Mouse (Mus musculus): ENCODE measurements around the gene Casz1. TPM values are rescaled to one million over a fixed set of nuclear protein-coding genes. Genes with fewer than 3 reads are reported as not detected.

Gene Casz1
- polyA plus RNA-seq, 1 experiment from 2014 or later: 9.4 TPM

- Histone ChIP-seq H3K27ac (replicated peaks) (peak overlapping the region; percentile 81), H3K27me3 (ENCODE audit: control insufficient read depth, insufficient read depth, low read length) (no peaks in the 10 kb centered on the region), H3K9ac (ENCODE audit: low read length) (no peak overlapping the region), H3K36me3 (ENCODE audit: control insufficient read depth, insufficient read depth, low read length) (peaks cover 8% of the 10 kb centered on the region; the same call in 1 of the 2 replicates), H3K4me1 (replicated peaks; ENCODE audit: control insufficient read depth, insufficient read depth) (peaks cover 9% of the 10 kb centered on the region; the same call in 1 of the 2 replicates), H3K4me3 (ENCODE audit: low read depth, low read length) (no peak overlapping the region), H3K9me3 (ENCODE audit: control insufficient read depth, low read length) (no peaks in the 10 kb centered on the region), H3K4me2 (replicated peaks; ENCODE audit: low read depth) (no peak overlapping the region)
- no peak for TF ChIP-seq CTCF (IDR thresholded peaks at IDR 0.05; ENCODE audit: low read depth)
- no peak for TF ChIP-seq EP300 (optimal IDR thresholded peaks at IDR 0.05)
- DNase-seq (ENCODE audit: low spot score): no peak
- no peak for ATAC-seq (ENCODE audit: low FRiP score, low TSS enrichment)
- 65% methylated on average over 9 of the region's 9 CpGs for WGBS
These were observed 126.5 kb downstream of the Casz1 start for GRCm38 (mm10) chr4:148930721-148931229.

- 81% methylated on average over 13 of the region's 13 CpGs for WGBS
- Histone ChIP-seq H3K27me3 (ENCODE audit: control insufficient read depth, insufficient read depth, low read length) (no peaks in the 10 kb centered on the region), H3K36me3 (ENCODE audit: control insufficient read depth, insufficient read depth, low read length) (peaks cover 8% of the 10 kb centered on the region; the same call in 1 of the 2 replicates), H3K4me2 (replicated peaks; ENCODE audit: low read depth) (no peak overlapping the region), H3K9ac (ENCODE audit: low read length) (no peak overlapping the region), H3K27ac (replicated peaks) (no peak overlapping the region), H3K9me3 (ENCODE audit: control insufficient read depth, low read length) (no peaks in the 10 kb centered on the region), H3K4me3 (ENCODE audit: low read depth, low read length) (no peak overlapping the region), H3K4me1 (replicated peaks; ENCODE audit: control insufficient read depth, insufficient read depth) (0 out of 2 replicates have a peak, but pooled peaks cover 4% of the 10 kb centered on the region)
- DNase-seq (ENCODE audit: low spot score) (no peak), ATAC-seq (ENCODE audit: low FRiP score, low TSS enrichment) (no peak)
- TF ChIP-seq EP300 (optimal IDR thresholded peaks at IDR 0.05) (no peak), CTCF (IDR thresholded peaks at IDR 0.05; ENCODE audit: low read depth) (no peak)
These were observed 128.9 kb downstream of the Casz1 start for GRCm38 (mm10) chr4:148933109-148933508.

GRCm38 (mm10) chr4:148935211-148935610, 131.0 kb downstream of the Casz1 start:
- Histone ChIP-seq H3K36me3 (ENCODE audit: control insufficient read depth, insufficient read depth, low read length) (peaks cover 16% of the 10 kb centered on the region), H3K4me2 (replicated peaks; ENCODE audit: low read depth) (no peak overlapping the region), H3K27ac (replicated peaks) (peak overlapping the region; percentile 75), H3K9ac (ENCODE audit: low read length) (no peak overlapping the region; the same call in 1 of the 2 replicates), H3K27me3 (ENCODE audit: control insufficient read depth, insufficient read depth, low read length) (no peaks in the 10 kb centered on the region), H3K9me3 (ENCODE audit: control insufficient read depth, low read length) (no peaks in the 10 kb centered on the region), H3K4me3 (ENCODE audit: low read depth, low read length) (no peak overlapping the region), H3K4me1 (replicated peaks; ENCODE audit: control insufficient read depth, insufficient read depth) (peaks cover 7% of the 10 kb centered on the region)
- TF ChIP-seq CTCF (IDR thresholded peaks at IDR 0.05; ENCODE audit: low read depth): no peak
- TF ChIP-seq EP300 (optimal IDR thresholded peaks at IDR 0.05): no peak
- DNase-seq (ENCODE audit: low spot score) (peak; percentile 55), ATAC-seq (ENCODE audit: low FRiP score, low TSS enrichment) (peak; percentile 69)
- WGBS: 22% methylated on average over 13 of the region's 13 CpGs

GRCm38 (mm10) chr4:148936111-148936510, 131.9 kb downstream of the Casz1 start:
- H3K4me2 ChIP-seq (replicated peaks; ENCODE audit: low read depth): no peak overlapping the region
- H3K9ac ChIP-seq (ENCODE audit: low read length): no peak overlapping the region
- H3K4me1 ChIP-seq (replicated peaks; ENCODE audit: control insufficient read depth, insufficient read depth): peaks cover 9% of the 10 kb centered on the region
- peak overlapping the region; percentile 75 for H3K27ac ChIP-seq (replicated peaks)
- 81% methylated on average over 12 of the region's 12 CpGs for WGBS
- TF ChIP-seq CTCF (IDR thresholded peaks at IDR 0.05; ENCODE audit: low read depth): no peak
- TF ChIP-seq EP300 (optimal IDR thresholded peaks at IDR 0.05): no peak
- no peaks in the 10 kb centered on the region for H3K9me3 ChIP-seq (ENCODE audit: control insufficient read depth, low read length)
- H3K27me3 ChIP-seq (ENCODE audit: control insufficient read depth, insufficient read depth, low read length): no peaks in the 10 kb centered on the region
- no peak overlapping the region for H3K4me3 ChIP-seq (ENCODE audit: low read depth, low read length)
- DNase-seq (ENCODE audit: low spot score) (no peak), ATAC-seq (ENCODE audit: low FRiP score, low TSS enrichment) (no peak)
- H3K36me3 ChIP-seq (ENCODE audit: control insufficient read depth, insufficient read depth, low read length): peaks cover 16% of the 10 kb centered on the region

GRCm38 (mm10) chr4:148936727-148937126, 132.5 kb downstream of the Casz1 start:
- TF ChIP-seq EP300 (optimal IDR thresholded peaks at IDR 0.05): no peak
- no peak for TF ChIP-seq CTCF (IDR thresholded peaks at IDR 0.05; ENCODE audit: low read depth)
- H3K4me2 ChIP-seq (replicated peaks; ENCODE audit: low read depth): no peak overlapping the region
- H3K4me3 ChIP-seq (ENCODE audit: low read depth, low read length): no peak overlapping the region
- DNase-seq (ENCODE audit: low spot score) (no peak), ATAC-seq (ENCODE audit: low FRiP score, low TSS enrichment) (no peak)
- peak overlapping the region; percentile 75 for H3K27ac ChIP-seq (replicated peaks)
- H3K27me3 ChIP-seq (ENCODE audit: control insufficient read depth, insufficient read depth, low read length): no peaks in the 10 kb centered on the region
- H3K9me3 ChIP-seq (ENCODE audit: control insufficient read depth, low read length): no peaks in the 10 kb centered on the region
- H3K36me3 ChIP-seq (ENCODE audit: control insufficient read depth, insufficient read depth, low read length): peaks cover 16% of the 10 kb centered on the region
- 79% methylated on average over 12 of the region's 12 CpGs for WGBS
- H3K4me1 ChIP-seq (replicated peaks; ENCODE audit: control insufficient read depth, insufficient read depth): peaks cover 9% of the 10 kb centered on the region
- no peak overlapping the region for H3K9ac ChIP-seq (ENCODE audit: low read length)

GRCm38 (mm10) chr4:148938546-148938945, 134.3 kb downstream of the Casz1 start:
- 85% methylated on average over 23 of the region's 26 CpGs for WGBS
- no peaks in the 10 kb centered on the region for H3K9me3 ChIP-seq (ENCODE audit: control insufficient read depth, low read length)
- peaks cover 9% of the 10 kb centered on the region for H3K4me1 ChIP-seq (replicated peaks; ENCODE audit: control insufficient read depth, insufficient read depth)
- H3K4me3 ChIP-seq (ENCODE audit: low read depth, low read length): no peak overlapping the region
- DNase-seq (ENCODE audit: low spot score): no peak
- H3K4me2 ChIP-seq (replicated peaks; ENCODE audit: low read depth): no peak overlapping the region
- ATAC-seq (ENCODE audit: low FRiP score, low TSS enrichment): no peak
- H3K27ac ChIP-seq (replicated peaks): no peak overlapping the region
- peaks cover 12% of the 10 kb centered on the region for H3K36me3 ChIP-seq (ENCODE audit: control insufficient read depth, insufficient read depth, low read length)
- TF ChIP-seq EP300 (optimal IDR thresholded peaks at IDR 0.05) (no peak), CTCF (IDR thresholded peaks at IDR 0.05; ENCODE audit: low read depth) (no peak)
- no peaks in the 10 kb centered on the region for H3K27me3 ChIP-seq (ENCODE audit: control insufficient read depth, insufficient read depth, low read length)
- no peak overlapping the region for H3K9ac ChIP-seq (ENCODE audit: low read length)
